Mouse (Mus musculus): ENCODE measurements around the gene Fam169a. TPM values are rescaled to one million over a fixed set of nuclear protein-coding genes. Genes with fewer than 3 reads are reported as not detected.
"Not testable (repeated sequence)": the region's sequence is repeated elsewhere in the genome, so short reads cannot be mapped to it uniquely, and the experiment has no call there.

The Fam169a gene
- polyA plus RNA-seq, 1 experiment from 2014 or later = 18.6 TPM

GRCm38 (mm10) chr13:97137466-97138400 lies 70.6 kb downstream of the Fam169a start, which contains the start of the genes Gfm2 and Nsa2:
Gene Gfm2 (plus strand): TSS chr13:97137937.
Gene Nsa2 (minus strand): TSS chr13:97137937.
- H3K4me1 ChIP-seq (replicated peaks) = peaks cover 13% of the 10 kb centered on the region
- WGBS = under 1% methylated on average over 57 of the region's 57 CpGs
- H3K4me2 ChIP-seq (replicated peaks) = peak within 1 kb of the TSS; percentile 69
- H3K27me3 ChIP-seq = no peaks in the 10 kb centered on the region
- H3K27ac ChIP-seq = peak within 1 kb of the TSS; percentile 91
- no peaks in the 10 kb centered on the region for H3K9me3 ChIP-seq
- H3K36me3 ChIP-seq = peaks cover 18% of the 10 kb centered on the region
- peak; percentile 98 for ATAC-seq
- H3K9ac ChIP-seq (replicated peaks) = peak within 1 kb of the TSS; percentile 93
- H3K4me3 ChIP-seq (replicated peaks) = peak within 1 kb of the TSS; percentile 95

DNA sequence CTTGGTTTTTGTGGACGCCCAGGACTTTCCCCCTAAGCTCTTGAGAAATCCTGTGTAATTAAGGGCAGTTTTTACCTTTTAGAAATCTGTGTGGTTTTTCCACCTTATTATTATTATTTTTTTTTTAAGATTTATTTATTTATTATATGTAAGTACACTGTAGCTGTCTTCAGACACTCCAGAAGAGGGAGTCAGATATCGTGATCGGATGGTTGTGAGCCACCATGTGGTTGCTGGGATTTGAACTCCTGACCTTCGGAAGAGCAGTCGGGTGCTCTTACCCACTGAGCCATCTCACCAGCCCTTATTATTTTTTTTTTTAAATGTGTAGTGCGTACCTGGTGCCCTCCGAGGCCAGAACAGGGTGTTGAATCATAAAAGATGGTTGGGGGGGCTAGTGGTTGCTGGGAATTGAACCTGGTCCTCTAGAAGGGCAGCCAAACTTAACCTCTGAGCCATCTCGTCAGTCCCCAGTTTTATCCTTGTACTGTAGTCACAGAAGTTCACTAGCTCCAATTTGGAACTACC lies 71.4 kb downstream of the Fam169a start:
- peak overlapping the region; percentile 69 for H3K4me2 ChIP-seq (replicated peaks)
- H3K4me1 ChIP-seq (replicated peaks) = peaks cover 13% of the 10 kb centered on the region
- peak overlapping the region; percentile 91 for H3K27ac ChIP-seq
- peak; percentile 21; the same call in 1 of the 2 replicates for ATAC-seq
- 38% methylated on average over 8 of the region's 8 CpGs for whole genome bisulfite sequencing
- H3K9me3 ChIP-seq, H3K27me3 ChIP-seq: not testable (repeated sequence)
- peaks cover 22% of the 10 kb centered on the region for H3K36me3 ChIP-seq
- H3K9ac ChIP-seq (replicated peaks) = peak overlapping the region; percentile 93
- H3K4me3 ChIP-seq (replicated peaks) = peak overlapping the region; percentile 95

DNA sequence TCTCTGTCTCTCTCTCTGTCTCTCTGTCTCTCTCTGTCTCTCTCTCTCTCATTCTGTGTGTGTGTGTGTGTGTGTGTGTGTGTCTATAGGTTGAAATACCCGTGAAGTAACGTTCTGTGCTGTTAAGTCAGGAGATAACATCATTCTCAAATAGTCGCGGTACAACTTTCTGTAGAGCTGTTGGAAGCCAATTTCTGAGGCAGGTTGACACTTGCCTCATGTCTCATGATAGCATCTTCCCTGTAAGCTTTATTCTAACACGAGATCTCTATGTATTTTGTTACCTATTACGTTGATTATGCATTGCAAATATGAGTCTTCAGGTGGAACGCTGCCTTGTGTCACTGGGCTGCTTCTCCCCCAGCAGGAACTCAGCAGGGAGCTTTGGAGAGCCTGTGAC lies 75.2 kb downstream of the Fam169a start:
- peaks cover 31% of the 10 kb centered on the region for H3K36me3 ChIP-seq
- H3K27me3 ChIP-seq = no peaks in the 10 kb centered on the region
- no peak overlapping the region for H3K4me3 ChIP-seq (replicated peaks)
- no peak overlapping the region for H3K27ac ChIP-seq
- no peaks in the 10 kb centered on the region for H3K9me3 ChIP-seq
- H3K9ac ChIP-seq (replicated peaks) = no peak overlapping the region
- H3K4me1 ChIP-seq (replicated peaks) = peaks cover 7% of the 10 kb centered on the region
- no peak overlapping the region for H3K4me2 ChIP-seq (replicated peaks)
- 86% methylated on average over 7 of the region's 7 CpGs for WGBS
- no peak for ATAC-seq

DNA sequence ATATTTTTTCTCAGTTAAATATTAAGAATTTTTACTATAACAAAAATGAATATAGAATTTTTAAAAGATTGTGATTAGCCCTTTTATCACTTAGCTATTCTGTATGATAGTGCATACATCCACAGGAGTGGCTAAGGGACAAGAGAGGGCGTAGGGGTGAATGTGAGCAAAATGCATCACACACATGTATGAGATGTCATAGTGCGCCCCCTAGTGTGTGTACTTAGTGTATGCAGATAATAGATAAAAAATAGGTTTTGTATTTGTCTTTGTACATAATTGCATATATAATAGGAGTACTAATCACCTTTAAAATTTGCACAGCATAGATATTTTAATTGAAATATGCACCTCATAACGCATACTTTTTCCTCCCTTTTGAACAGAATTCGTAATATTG lies 78.7 kb downstream of the Fam169a start:
- Histone ChIP-seq H3K4me3 (replicated peaks) (no peak overlapping the region), H3K27ac (no peak overlapping the region), H3K9me3 (no peaks in the 10 kb centered on the region), H3K36me3 (peaks cover 59% of the 10 kb centered on the region), H3K9ac (replicated peaks) (no peak overlapping the region), H3K4me2 (replicated peaks) (no peak overlapping the region), H3K4me1 (replicated peaks) (no peaks in the 10 kb centered on the region), H3K27me3 (no peaks in the 10 kb centered on the region)
- ATAC-seq = no peak
- 62% methylated on average over 4 of the region's 4 CpGs for WGBS

DNA sequence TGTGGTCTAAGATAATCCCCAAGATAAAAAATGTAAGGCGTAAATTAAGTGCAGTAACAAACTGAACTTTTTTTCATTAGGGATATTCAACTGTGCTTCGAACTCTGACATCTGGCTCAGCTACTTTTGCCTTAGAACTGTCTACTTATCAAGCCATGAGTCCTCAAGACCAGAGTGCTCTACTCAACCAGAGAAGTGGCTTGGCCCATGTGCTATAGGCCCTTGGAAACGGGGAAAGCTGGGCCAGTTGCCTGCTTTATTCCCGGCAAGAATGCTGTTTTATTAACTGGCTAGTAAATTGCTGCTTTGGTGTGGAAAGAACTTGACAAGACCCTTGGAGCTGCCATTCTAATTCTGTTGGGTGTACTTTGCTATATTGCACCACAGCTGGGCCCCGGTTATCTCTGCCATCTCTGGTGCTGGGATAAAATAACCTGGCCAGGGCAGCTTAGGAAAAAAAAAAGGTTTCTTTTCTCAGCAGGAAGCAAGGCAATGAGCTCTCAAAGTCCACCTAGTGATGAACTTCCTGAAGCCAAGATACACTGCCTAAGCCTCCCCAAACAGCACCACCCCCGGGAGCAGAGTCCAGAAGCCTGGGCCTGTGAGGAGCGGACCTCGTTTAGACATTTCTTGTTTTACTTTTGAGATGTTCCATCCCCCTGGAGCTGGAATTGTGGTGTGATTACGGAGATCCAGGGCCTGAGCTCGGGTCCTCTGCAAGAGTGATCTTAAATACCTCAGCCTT lies 108.6 kb downstream of the Fam169a start:
- Histone ChIP-seq H3K4me1 (replicated peaks) (peaks cover 5% of the 10 kb centered on the region; the same call in 1 of the 2 replicates), H3K36me3 (peaks cover 80% of the 10 kb centered on the region), H3K27ac (no peak overlapping the region), H3K4me3 (replicated peaks) (no peak overlapping the region), H3K9ac (replicated peaks) (no peak overlapping the region), H3K9me3 (no peaks in the 10 kb centered on the region), H3K27me3 (no peaks in the 10 kb centered on the region), H3K4me2 (replicated peaks) (no peak overlapping the region)
- 91% methylated on average over 10 of the region's 10 CpGs for WGBS
- no peak for ATAC-seq

DNA sequence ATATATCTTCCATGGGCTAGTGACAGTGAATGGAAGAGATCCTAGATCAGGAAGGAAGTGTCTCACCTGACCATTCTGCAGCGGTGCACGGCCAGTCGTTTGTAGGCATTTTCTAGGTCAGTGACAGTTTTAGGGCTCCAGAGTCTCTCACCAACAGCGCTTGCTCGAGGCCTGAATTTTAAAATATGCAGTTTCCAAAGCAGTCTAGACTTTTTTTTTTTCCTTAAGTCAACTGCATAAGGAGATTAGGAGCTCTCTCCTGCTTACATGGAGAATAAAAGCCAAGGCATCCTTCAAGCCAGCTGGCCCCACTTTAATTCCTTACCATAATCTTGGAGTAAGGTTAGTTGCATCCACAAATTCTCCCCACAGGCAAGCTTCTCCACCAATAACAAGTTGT lies 109.6 kb downstream of the Fam169a start:
- peaks cover 73% of the 10 kb centered on the region for H3K36me3 ChIP-seq
- ATAC-seq = no peak

DNA sequence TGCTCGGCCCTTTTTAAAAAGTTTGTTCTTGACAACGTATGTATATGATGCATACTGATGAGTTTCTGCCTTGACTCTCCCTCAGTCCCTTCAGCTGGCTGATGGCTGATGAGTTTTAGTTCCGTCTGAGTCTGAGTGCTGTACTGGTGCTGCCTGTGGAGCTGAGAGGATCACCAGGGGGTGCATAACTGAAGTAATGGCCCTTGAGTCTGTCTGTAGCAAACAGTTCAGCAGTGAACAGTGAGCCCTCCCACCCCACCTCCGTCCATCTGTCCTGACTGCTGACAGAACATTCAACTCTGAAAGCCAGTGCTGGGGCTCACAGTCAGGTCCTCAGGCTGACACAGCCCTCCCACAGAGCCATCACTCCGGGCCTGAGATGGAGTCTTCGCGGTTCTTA lies 111.9 kb downstream of the Fam169a start:
- no peak overlapping the region for H3K9ac ChIP-seq (replicated peaks)
- peaks cover 58% of the 10 kb centered on the region for H3K36me3 ChIP-seq
- no peak overlapping the region for H3K4me3 ChIP-seq (replicated peaks)
- H3K27ac ChIP-seq = no peak overlapping the region
- no peaks in the 10 kb centered on the region for H3K27me3 ChIP-seq
- H3K4me1 ChIP-seq (replicated peaks) = peaks cover 5% of the 10 kb centered on the region; the same call in 1 of the 2 replicates
- H3K4me2 ChIP-seq (replicated peaks) = no peak overlapping the region
- 75% methylated on average over 7 of the region's 7 CpGs for WGBS
- no peak for ATAC-seq
- no peaks in the 10 kb centered on the region for H3K9me3 ChIP-seq

More for the DNA sequence above, 109.6 kb downstream of the Fam169a start:
- H3K9ac ChIP-seq (replicated peaks) = no peak overlapping the region
- H3K4me2 ChIP-seq (replicated peaks) = no peak overlapping the region
- H3K4me1 ChIP-seq (replicated peaks) = peaks cover 5% of the 10 kb centered on the region; the same call in 1 of the 2 replicates
- 81% methylated on average over 5 of the region's 5 CpGs for WGBS
- no peak overlapping the region for H3K27ac ChIP-seq
- no peak overlapping the region for H3K4me3 ChIP-seq (replicated peaks)
- H3K9me3 ChIP-seq = no peaks in the 10 kb centered on the region
- no peaks in the 10 kb centered on the region for H3K27me3 ChIP-seq

DNA sequence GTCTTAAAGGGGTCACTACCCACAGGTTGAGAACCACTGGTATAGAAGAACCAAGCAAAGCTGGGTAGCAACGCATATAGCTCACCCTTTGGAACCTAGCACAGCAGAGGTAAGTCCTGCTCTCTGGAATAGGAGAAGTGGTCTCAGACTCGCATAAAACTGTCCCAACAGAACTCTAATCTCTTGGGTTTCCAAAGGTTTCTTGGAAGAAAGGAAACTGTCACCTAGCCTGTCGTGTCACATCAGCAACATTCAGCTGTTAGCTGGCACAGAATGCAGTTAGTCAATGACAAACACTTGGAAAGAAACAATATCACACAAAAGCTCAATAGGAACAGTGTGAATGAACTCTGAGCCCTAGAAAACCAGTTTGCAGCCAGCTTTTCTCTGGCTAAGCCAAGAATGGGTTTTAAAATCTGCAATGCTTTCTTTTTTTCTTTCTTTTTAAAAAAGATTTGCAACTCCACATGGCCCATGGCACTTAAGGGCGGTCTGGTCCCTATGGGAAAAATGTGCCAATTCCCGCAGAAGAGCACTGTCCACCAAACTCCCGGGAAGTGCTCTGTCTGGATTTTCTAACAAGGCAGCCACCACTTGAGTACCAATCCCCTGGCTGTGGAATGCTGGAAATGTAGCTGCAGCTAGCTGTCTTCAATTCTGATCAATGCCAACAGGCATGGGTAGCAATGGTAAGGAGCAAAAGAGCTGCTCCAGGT lies 113.2 kb downstream of the Fam169a start:
- Histone ChIP-seq H3K9ac (replicated peaks) (no peak overlapping the region), H3K4me1 (replicated peaks) (peaks cover 5% of the 10 kb centered on the region; the same call in 1 of the 2 replicates), H3K4me2 (replicated peaks) (no peak overlapping the region), H3K36me3 (peaks cover 45% of the 10 kb centered on the region), H3K27me3 (no peaks in the 10 kb centered on the region), H3K27ac (no peak overlapping the region), H3K9me3 (no peaks in the 10 kb centered on the region), H3K4me3 (replicated peaks) (no peak overlapping the region)
- ATAC-seq = 0 out of 2 replicates have a peak, but pooled peaks have one; percentile 45
- WGBS = 48% methylated on average over 6 of the region's 6 CpGs

Other genes starting within 250 kb of the Fam169a start
- gene Gcnt4, start 142.6 kb upstream of the Fam169a start, polyA plus RNA-seq (2015; fragmentation: Nextera tagmentation; extraction: Ambion mirVana) = 0.12 and 0.15 TPM in 2 replicates
- not detected in 2 replicates for gene 1700029F12Rik, start 32.9 kb upstream of the Fam169a start, polyA plus RNA-seq (2015; fragmentation: Nextera tagmentation; extraction: Ambion mirVana)
- gene Gm6169, start 32.0 kb downstream of the Fam169a start, polyA plus RNA-seq (2015; fragmentation: Nextera tagmentation; extraction: Ambion mirVana) = 0.43 and 1.1 TPM in 2 replicates
- 38.3 and 42.1 TPM in 2 replicates for gene Gfm2, start 70.7 kb downstream of the Fam169a start, polyA plus RNA-seq (2015; fragmentation: Nextera tagmentation; extraction: Ambion mirVana)
- 42.9 and 51.0 TPM in 2 replicates for gene Nsa2, start 70.7 kb downstream of the Fam169a start, polyA plus RNA-seq (2015; fragmentation: Nextera tagmentation; extraction: Ambion mirVana)
- 26.1 and 26.4 TPM in 2 replicates for gene Hexb, start 131.1 kb downstream of the Fam169a start, polyA plus RNA-seq (2015; fragmentation: Nextera tagmentation; extraction: Ambion mirVana)
- gene Enc1, start 173.8 kb downstream of the Fam169a start, polyA plus RNA-seq (2015; fragmentation: Nextera tagmentation; extraction: Ambion mirVana) = 50.2 and 52.1 TPM in 2 replicates

Data from midbrain, embryonic 13.5 days (tissue).